Mouse (Mus musculus) ovary, postnatal 10 days (tissue): Measurements from ENCODE around the gene Pkig.
A peak's percentile ranks its signal among the peaks of the same experiment; 100 is the strongest.
"Not testable (repeated sequence)": the region's sequence is repeated elsewhere in the genome, so short reads cannot be mapped to it uniquely, and the experiment has no call there.

Source experiments
- DNase-seq: peaks from one replicate; pipeline ENCODE4 v3.0.0; 2022; ENCODE audit warnings: low spot score

Pkig gene

GRCm38 (mm10) chr2:163643576-163643971, 14.6 kb upstream of the Pkig start:
- DNase-seq, result no peak

- DNase-seq, result no peak
Measured at GRCm38 (mm10) chr2:163644047-163644446, 14.1 kb upstream of the Pkig start.

GRCm38 (mm10) chr2:163644575-163645385, 13.4 kb upstream of the Pkig start, which contains the start of gene Serinc3:
Gene Serinc3 (minus strand): TSS chr2:163645131.
- peak; percentile 99 for DNase-seq

- no peak for DNase-seq
Measured at GRCm38 (mm10) chr2:163645700-163646460, 12.3 kb upstream of the Pkig start.

- no peak for DNase-seq
Measured at GRCm38 (mm10) chr2:163646461-163647080, 11.6 kb upstream of the Pkig start.

GRCm38 (mm10) chr2:163655699-163656098, 2.5 kb upstream of the Pkig start:
- DNase-seq, result not testable (repeated sequence)

- no peak for DNase-seq
Measured at GRCm38 (mm10) chr2:163657486-163657885, 700 bp upstream of the Pkig start.

GRCm38 (mm10) chr2:163658941-163659340, 755 bp downstream of the Pkig start:
- DNase-seq, result no peak

- no peak for DNase-seq
Measured at GRCm38 (mm10) chr2:163659431-163659830, 1.2 kb downstream of the Pkig start.

- no peak for DNase-seq
Measured at GRCm38 (mm10) chr2:163660103-163660701, 2.0 kb downstream of the Pkig start.

GRCm38 (mm10) chr2:163661371-163661850, 3.2 kb downstream of the Pkig start:
- no peak for DNase-seq

GRCm38 (mm10) chr2:163662076-163662475, 3.9 kb downstream of the Pkig start:
- no peak for DNase-seq

- no peak for DNase-seq
Measured at GRCm38 (mm10) chr2:163662698-163663221, 4.6 kb downstream of the Pkig start.

GRCm38 (mm10) chr2:163663930-163664329, 5.7 kb downstream of the Pkig start:
- DNase-seq, result no peak

GRCm38 (mm10) chr2:163667045-163667444, 8.9 kb downstream of the Pkig start:
- no peak for DNase-seq

GRCm38 (mm10) chr2:163670872-163671594, 12.8 kb downstream of the Pkig start:
- no peak for DNase-seq

GRCm38 (mm10) chr2:163674397-163674796, 16.2 kb downstream of the Pkig start:
- no peak for DNase-seq

GRCm38 (mm10) chr2:163675144-163675619, 17.0 kb downstream of the Pkig start:
- no peak for DNase-seq

- no peak for DNase-seq
Measured at GRCm38 (mm10) chr2:163675662-163676061, 17.5 kb downstream of the Pkig start.

- no peak for DNase-seq
Measured at GRCm38 (mm10) chr2:163676321-163676720, 18.1 kb downstream of the Pkig start.

GRCm38 (mm10) chr2:163676745-163677144, 18.6 kb downstream of the Pkig start:
- no peak for DNase-seq
